In genomic region chr8:117136763-117137162, GRCm38 (mm10) we compare ENCODE assay signal across 22 mouse cellular contexts. TPM values are rescaled to one million over a fixed set of nuclear protein-coding genes. Genes with fewer than 3 reads are reported as not detected.
A peak's percentile ranks its signal among the peaks of the same experiment; 100 is the strongest.
DNase-seq lines count a peak whose midpoint lies in the region; ATAC-seq and TF ChIP-seq lines count a peak whose summit lies in the region.
"Had no signal": no experiment of that assay in that cellular context is flagged by ENCODE, and none has a peak within 500 bp of the region (broad histone marks: within the 10 kb centered on the region; RNA-seq: fewer than 3 reads in every experiment).

No protein-coding gene starts in this region.

- no peaks in the 10 kb centered on the region; the same call in 1 of the 2 replicates for H3K9me3 ChIP-seq in kidney, embryonic 16.5 days (ENCODE audit: low read length)
- H3K9me3 ChIP-seq in intestine, embryonic 16.5 days (ENCODE audit: control insufficient read depth, low read length) = no peaks in the 10 kb centered on the region
- H3K9me3 ChIP-seq: embryonic facial prominence, embryonic 10.5 days; forebrain, embryonic 10.5 days; heart, embryonic 10.5 days had no signal

- WGBS in kidney, embryonic 16.5 days = 28% methylated on average over 2 of the region's 2 CpGs
- WGBS in kidney, adult 2 months = 62% methylated on average over 2 of the region's 2 CpGs
- 41% methylated on average over 2 of the region's 2 CpGs for WGBS in intestine, embryonic 16.5 days

- DNase-seq in kidney, adult 2 months = no peak
- peak; percentile 15 for DNase-seq in lung, postnatal 10 days
- DNase-seq in lung, postnatal 4 days = no peak
- DNase-seq in heart, postnatal 25 days (ENCODE audit: low spot score) = no peak
- no peak for DNase-seq in layer of hippocampus, postnatal 25 days (ENCODE audit: extremely low spot score in 1 of 2, low spot score in 1 of 2)
- DNase-seq: adrenal gland, adult 8-10 months; adrenal gland, postnatal 36 days; cerebellum, adult 2 months; cerebellum, postnatal 10 days; gastrocnemius, postnatal 10 days; heart, adult 18-20 months had no signal

- ATAC-seq in kidney, embryonic 16.5 days (ENCODE audit: low FRiP score, low TSS enrichment) = peak; percentile 27; the same call in 1 of the 2 replicates
- ATAC-seq in intestine, embryonic 16.5 days = 0 out of 2 replicates have a peak, but pooled peaks have one; percentile 37
- ATAC-seq: forebrain, embryonic 14.5 days had no signal

- no peak overlapping the region for H3K4me2 ChIP-seq in kidney, embryonic 16.5 days (replicated peaks; ENCODE audit: low read depth, low read length)
- no peak overlapping the region for H3K4me2 ChIP-seq in intestine, embryonic 16.5 days (ENCODE audit: low read depth, low read length)
- H3K4me2 ChIP-seq: hindbrain, embryonic 13.5 days had no signal

- no peak for TF ChIP-seq POLR2A in kidney, adult 2 months (IDR thresholded peaks at IDR 0.05; ENCODE audit: low read depth, low read length)

- H3K36me3 ChIP-seq in kidney, embryonic 16.5 days (ENCODE audit: insufficient read depth, low read length) = no peaks in the 10 kb centered on the region
- H3K36me3 ChIP-seq in kidney, adult 2 months (ENCODE audit: control insufficient read depth, insufficient read depth, low read length) = no peaks in the 10 kb centered on the region
- H3K36me3 ChIP-seq in intestine, embryonic 16.5 days (ENCODE audit: control insufficient read depth, insufficient read depth, low read length) = no peaks in the 10 kb centered on the region
- H3K36me3 ChIP-seq: embryonic facial prominence, embryonic 10.5 days; forebrain, embryonic 10.5 days; heart, embryonic 10.5 days; hindbrain, embryonic 13.5 days had no signal

- no peak overlapping the region for H3K27ac ChIP-seq in kidney, embryonic 16.5 days (ENCODE audit: low read length)
- H3K27ac ChIP-seq in kidney, adult 2 months (ENCODE audit: insufficient read depth, low read depth, low read length) = no peak overlapping the region
- no peak overlapping the region for H3K27ac ChIP-seq in intestine, embryonic 16.5 days (ENCODE audit: low read length)
- H3K27ac ChIP-seq: embryonic facial prominence, embryonic 10.5 days; forebrain, embryonic 10.5 days; heart, embryonic 10.5 days; hindbrain, embryonic 13.5 days had no signal

- intact Hi-C loops in heart, postnatal 25 days (cut with DNase I) = no loop called here

- no peak overlapping the region for H3K4me3 ChIP-seq in kidney, embryonic 16.5 days (ENCODE audit: low read length)
- H3K4me3 ChIP-seq in kidney, adult 2 months (ENCODE audit: insufficient read depth, low read depth, low read length) = no peak overlapping the region
- no peak overlapping the region for H3K4me3 ChIP-seq in intestine, embryonic 16.5 days (ENCODE audit: low read length)
- H3K4me3 ChIP-seq: embryonic facial prominence, embryonic 10.5 days; erythroblast, embryonic 14.5 days; forebrain, embryonic 10.5 days; heart, embryonic 10.5 days; hindbrain, embryonic 13.5 days had no signal

- no peak for TF ChIP-seq CTCF in kidney, adult 2 months (conservative IDR thresholded peaks at IDR 0.05; ENCODE audit: insufficient read depth, insufficient read length, low read depth, low read length)

- H3K9ac ChIP-seq in kidney, embryonic 16.5 days (replicated peaks; ENCODE audit: low read length) = no peak overlapping the region
- H3K9ac ChIP-seq in intestine, embryonic 16.5 days (ENCODE audit: low read depth, low read length) = no peak overlapping the region
- H3K9ac ChIP-seq: hindbrain, embryonic 13.5 days had no signal

- no peaks in the 10 kb centered on the region for H3K27me3 ChIP-seq in kidney, embryonic 16.5 days (ENCODE audit: insufficient read depth, low read length)
- no peaks in the 10 kb centered on the region for H3K27me3 ChIP-seq in kidney, adult 2 months (replicated peaks; ENCODE audit: control insufficient read depth, insufficient read depth, low read length)
- H3K27me3 ChIP-seq in intestine, embryonic 16.5 days (replicated peaks; ENCODE audit: control insufficient read depth, insufficient read depth, low read length) = no peaks in the 10 kb centered on the region
- H3K27me3 ChIP-seq: hindbrain, embryonic 13.5 days had no signal

- H3K4me1 ChIP-seq in kidney, embryonic 16.5 days (ENCODE audit: insufficient read depth, low read length) = no peaks in the 10 kb centered on the region
- H3K4me1 ChIP-seq in kidney, adult 2 months (ENCODE audit: control insufficient read depth, insufficient read depth, low read length) = no peaks in the 10 kb centered on the region
- no peaks in the 10 kb centered on the region for H3K4me1 ChIP-seq in intestine, embryonic 16.5 days (ENCODE audit: control insufficient read depth, insufficient read depth, low read length)
- H3K4me1 ChIP-seq: hindbrain, embryonic 13.5 days had no signal

RNA-seq across cellular contexts. Expression of gene Gan, which starts 21.2 kb away (rescaled TPM):
- 1.6 and 1.8 TPM in 2 replicates for polyA plus RNA-seq in kidney, embryonic 16.5 days (2015; fragmentation: Nextera tagmentation; extraction: Ambion mirVana)
- 3.1 and 3.4 TPM in 2 replicates for polyA plus RNA-seq in kidney, adult 2 months (2012; rRNA removed)
- polyA plus RNA-seq in intestine, embryonic 16.5 days (2015; fragmentation: Nextera tagmentation; extraction: Ambion mirVana) = 1.5 TPM in 2 replicates
- 1 to 10 TPM; 4.2 to 5.3 TPM for total RNA-seq in heart, postnatal 25 days (2021)
- total RNA-seq in layer of hippocampus, postnatal 25 days (2021) = 10 to 100 TPM; 15.0 to 18.3 TPM

RNA-seq across cellular contexts. Expression of gene Bco1, which starts 41.1 kb away (rescaled TPM):
- polyA plus RNA-seq in kidney, embryonic 16.5 days (2015; fragmentation: Nextera tagmentation; extraction: Ambion mirVana) = 0.45 and 0.62 TPM in 2 replicates
- polyA plus RNA-seq in kidney, adult 2 months (2012; rRNA removed) = 2.6 and 3.0 TPM in 2 replicates
- 1.2 TPM in 2 replicates for polyA plus RNA-seq in intestine, embryonic 16.5 days (2015; fragmentation: Nextera tagmentation; extraction: Ambion mirVana)
- total RNA-seq in heart, postnatal 25 days (2021) = not detected
- total RNA-seq in layer of hippocampus, postnatal 25 days (2021) = not detected
- total RNA-seq: CH12.LX; gastrocnemius, postnatal 10 days had no signal
- polyA plus RNA-seq: erythroblast, embryonic 14.5 days; forebrain, embryonic 14.5 days; heart, embryonic 14.5 days had no signal

RNA-seq across cellular contexts. Expression of gene Pkd1l2, which starts 54.5 kb away (rescaled TPM):
- polyA plus RNA-seq in kidney, embryonic 16.5 days (2015; fragmentation: Nextera tagmentation; extraction: Ambion mirVana) = 0.04 and 0.14 TPM in 2 replicates
- polyA plus RNA-seq in kidney, adult 2 months (2012; rRNA removed) = 0.04 and 0.08 TPM in 2 replicates
- 0.18 and 0.28 TPM in 2 replicates for polyA plus RNA-seq in intestine, embryonic 16.5 days (2015; fragmentation: Nextera tagmentation; extraction: Ambion mirVana)
- total RNA-seq in heart, postnatal 25 days (2021) = not detected
- total RNA-seq in layer of hippocampus, postnatal 25 days (2021) = under 1 TPM in 1 of 2 experiments, not detected in 1; 0.10 TPM
- total RNA-seq: CH12.LX; heart, adult 18-20 months; hematopoietic stem cell, adult 5-6 weeks had no signal
- polyA plus RNA-seq: embryonic facial prominence, embryonic 10.5 days; erythroblast, embryonic 14.5 days; forebrain, embryonic 10.5 days; forebrain, embryonic 14.5 days had no signal
